Mouse (Mus musculus) CD4-positive, CD25-positive, alpha-beta regulatory T cell, adult 2 months (primary cell): Measurements from ENCODE around the gene Tmem169.

Source experiments
- DNase-seq: peaks from one replicate; pipeline ENCODE4 v3.0.0-alpha.2; 2012; ENCODE audit warnings: low read depth, low spot score

Tmem169 gene

GRCm38 (mm10) chr1:72284539-72284938 lies 370 bp downstream of the Tmem169 start:
- DNase-seq: no peak

DNA sequence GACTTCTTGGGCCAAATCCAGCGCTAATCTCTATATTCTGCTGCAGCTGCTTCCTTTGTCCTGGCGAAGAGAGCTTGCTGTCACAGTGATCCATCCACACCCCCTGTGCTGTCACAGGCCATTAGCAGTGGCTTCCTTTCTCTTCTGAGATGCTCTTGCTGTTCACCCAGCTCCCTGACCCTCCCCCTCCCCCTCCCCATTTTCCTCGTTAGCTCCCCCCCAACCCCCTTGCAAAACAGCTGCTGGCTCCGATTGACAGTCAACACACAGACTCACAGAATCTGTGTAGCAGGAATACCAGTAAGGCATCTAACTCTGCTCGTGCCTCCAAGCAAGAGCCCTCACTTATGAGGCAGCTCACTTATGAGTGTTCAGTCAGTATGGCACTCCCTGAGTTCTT lies 2.7 kb downstream of the Tmem169 start:
- DNase-seq: no peak

GRCm38 (mm10) chr1:72287893-72288292 lies 3.7 kb downstream of the Tmem169 start:
- DNase-seq: no peak

- no peak for DNase-seq
Observed at GRCm38 (mm10) chr1:72288527-72289150, 4.5 kb downstream of the Tmem169 start.

- DNase-seq: no peak
Observed at GRCm38 (mm10) chr1:72290896-72291295, 6.7 kb downstream of the Tmem169 start.

DNA sequence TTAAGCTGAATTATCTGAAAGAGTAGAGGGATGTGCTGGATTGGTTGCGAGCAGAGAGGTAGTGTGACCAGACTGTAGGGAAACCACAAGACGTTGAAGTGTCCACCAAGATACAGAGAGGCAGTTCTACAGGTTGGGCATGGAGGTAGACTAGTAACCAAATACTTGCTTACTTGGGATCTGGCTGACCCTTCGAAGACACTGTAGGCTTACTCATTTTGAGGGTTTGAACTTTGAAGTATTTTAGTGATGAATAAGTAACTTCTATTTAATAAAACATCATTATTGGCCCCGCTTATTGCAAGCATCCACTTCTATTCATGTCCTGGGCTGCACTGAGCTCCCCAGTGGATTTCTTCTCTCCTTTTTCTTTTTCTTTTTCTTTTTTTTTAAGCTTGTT lies 7.3 kb downstream of the Tmem169 start:
- DNase-seq: no peak

DNA sequence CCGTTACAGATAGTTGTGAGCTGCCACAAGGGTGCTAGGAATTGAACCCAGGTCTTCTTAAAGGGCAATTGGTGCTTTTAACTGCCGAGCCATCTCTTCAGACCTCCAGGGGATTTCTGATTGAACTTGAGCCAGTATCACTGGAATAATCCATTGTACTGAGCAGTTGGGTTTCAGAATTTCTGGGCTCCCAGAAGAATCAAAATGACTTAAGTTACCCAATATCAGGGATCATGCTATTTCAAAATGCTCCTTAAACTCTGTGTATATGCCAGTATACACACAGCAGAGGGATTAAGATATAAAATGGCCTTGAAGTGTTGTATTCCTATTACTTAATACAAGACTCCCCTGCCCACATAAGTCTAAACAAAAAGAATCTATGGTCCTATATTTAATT lies 7.8 kb downstream of the Tmem169 start:
- DNase-seq: no peak

- DNase-seq: no peak
Observed at GRCm38 (mm10) chr1:72293869-72294663, 9.9 kb downstream of the Tmem169 start.

GRCm38 (mm10) chr1:72295746-72296145 lies 11.6 kb downstream of the Tmem169 start:
- no peak for DNase-seq

GRCm38 (mm10) chr1:72301845-72302244 lies 17.7 kb downstream of the Tmem169 start:
- no peak for DNase-seq

DNA sequence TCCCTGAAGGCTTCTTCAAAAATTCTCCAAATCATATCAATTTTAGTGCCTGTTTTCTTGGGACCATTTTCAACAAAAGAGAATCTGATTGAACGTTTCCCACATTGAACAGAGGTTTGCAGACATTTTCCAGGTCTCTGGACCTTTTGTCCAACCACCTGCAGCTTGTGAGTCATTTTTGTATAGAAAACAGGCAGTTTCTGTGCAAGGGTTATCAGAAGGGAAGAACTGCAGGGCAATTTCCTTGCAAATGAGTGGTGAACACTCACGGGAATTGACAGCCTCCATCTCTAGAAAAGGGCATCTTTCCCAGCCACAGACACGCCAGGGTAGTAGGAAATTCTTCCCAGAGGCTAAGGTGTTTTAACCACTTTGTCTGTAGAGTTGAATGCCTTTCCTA lies 22.1 kb downstream of the Tmem169 start:
- DNase-seq: no peak

DNA sequence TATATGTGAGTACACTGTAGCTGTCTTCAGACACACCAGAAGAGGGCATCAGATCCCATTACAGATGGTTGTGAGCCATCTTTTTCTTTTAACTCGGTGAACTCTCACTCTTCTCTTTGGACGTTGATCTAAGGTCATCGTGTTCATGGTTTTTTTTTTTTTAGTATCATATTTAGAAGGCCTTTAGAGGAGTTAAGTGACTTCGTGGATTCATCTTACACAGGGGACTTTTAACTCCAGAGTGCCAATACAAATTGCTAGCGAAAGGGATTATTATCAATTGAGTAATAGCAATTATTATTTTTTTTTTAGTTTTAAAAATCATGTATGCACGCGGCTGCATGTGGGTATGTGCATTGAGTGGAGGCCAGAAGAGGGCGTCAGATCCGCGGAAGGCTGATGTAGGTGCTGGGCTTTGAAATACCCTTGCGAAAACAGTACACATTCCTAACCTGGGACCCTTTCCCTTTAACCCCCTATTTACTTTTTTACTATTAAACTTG lies 22.6 kb downstream of the Tmem169 start:
- peak; percentile 80 for DNase-seq

DNA sequence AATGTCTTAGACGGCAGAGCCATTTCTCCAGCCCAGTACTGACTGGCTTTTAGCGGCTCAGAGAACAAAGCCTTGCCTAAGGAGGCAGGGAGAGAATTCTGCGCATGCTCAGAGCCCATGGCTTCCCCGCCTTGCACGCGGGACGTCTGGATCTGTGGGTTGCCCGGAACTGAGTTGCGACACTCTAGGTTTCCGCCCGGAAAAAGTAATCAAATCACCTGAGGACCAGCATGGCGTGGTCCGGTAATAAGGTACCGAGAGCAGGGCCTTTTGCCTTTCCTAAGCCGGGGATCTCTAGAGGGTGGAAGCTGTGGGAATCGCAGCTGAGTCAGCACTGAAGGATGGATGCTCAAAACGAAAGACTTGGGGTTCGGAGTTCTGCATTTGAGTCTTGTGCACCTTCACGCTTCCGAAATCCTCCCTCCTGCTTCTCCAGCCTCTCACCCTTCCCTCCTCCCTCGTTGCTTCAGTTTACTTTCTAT lies 23.2 kb downstream of the Tmem169 start, which contains the start of gene Xrcc5:
Gene Xrcc5 (plus strand): TSS at position 105 of the 482 bp plus-strand sequence.
- peak; percentile 97 for DNase-seq

DNA sequence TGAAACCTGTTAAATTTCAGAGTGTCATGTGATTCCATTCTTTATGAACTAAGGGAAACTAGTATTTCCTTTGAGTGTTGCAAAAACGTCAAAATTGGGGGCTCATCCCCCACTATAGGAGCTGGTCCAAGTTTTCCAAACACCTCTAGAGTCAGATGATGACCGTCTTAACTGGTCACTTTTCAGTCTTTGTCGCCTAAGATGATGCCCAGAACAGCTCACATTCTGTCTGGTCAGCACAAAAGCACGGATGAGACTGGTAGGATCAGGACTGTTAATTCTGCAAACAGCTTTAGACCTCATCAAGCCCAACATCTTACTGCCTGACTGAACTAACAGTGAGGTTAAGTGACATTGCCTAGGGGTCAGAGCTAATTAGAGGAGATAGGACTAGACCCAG lies 24.8 kb downstream of the Tmem169 start:
- no peak for DNase-seq

- DNase-seq: no peak
Observed at GRCm38 (mm10) chr1:72309744-72310424, 25.7 kb downstream of the Tmem169 start.

- no peak for DNase-seq
Observed at GRCm38 (mm10) chr1:72312701-72313398, 28.7 kb downstream of the Tmem169 start.

- peak; percentile 63 for DNase-seq
Observed at GRCm38 (mm10) chr1:72313399-72314039, 29.4 kb downstream of the Tmem169 start.

DNA sequence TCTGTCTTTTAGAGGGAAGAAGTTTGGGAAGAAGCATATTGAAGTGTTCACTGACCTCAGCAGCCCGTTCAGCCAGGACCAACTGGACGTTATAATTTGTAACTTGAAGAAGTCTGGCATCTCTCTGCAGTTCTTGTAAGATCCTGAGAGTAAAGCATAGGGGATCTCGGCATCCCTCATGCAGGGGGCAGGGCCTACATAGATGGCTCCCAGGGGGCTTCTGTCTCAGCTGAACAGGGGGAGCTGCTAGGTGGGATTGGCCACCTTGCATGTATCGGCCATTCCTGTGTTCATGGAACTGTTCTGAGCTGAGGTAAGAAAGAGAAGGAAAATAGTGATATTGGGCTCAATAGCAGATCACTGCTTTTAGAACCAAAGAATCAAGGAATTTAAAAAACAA lies 31.3 kb downstream of the Tmem169 start:
- no peak for DNase-seq

- no peak for DNase-seq
Observed at GRCm38 (mm10) chr1:72316409-72316808, 32.2 kb downstream of the Tmem169 start.

DNA sequence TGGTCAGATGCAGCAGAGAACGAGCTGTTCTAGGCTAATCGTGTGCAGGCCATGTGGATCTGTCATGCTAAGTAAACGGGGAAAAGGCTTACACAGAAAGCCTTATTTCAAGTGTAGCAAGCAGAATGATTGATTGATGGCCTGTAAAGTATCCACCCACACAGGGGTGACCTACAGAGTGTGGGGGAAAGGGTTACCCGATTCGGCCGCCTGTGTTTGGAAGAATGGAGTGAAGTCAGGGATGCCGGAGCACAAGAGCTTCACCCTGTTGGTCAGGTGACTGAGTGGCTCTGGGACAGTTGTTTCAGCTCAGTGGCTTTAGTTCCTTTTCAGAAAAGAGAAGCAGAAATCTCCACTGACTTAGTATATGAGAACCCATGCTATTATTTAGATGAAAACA lies 32.7 kb downstream of the Tmem169 start:
- no peak for DNase-seq

DNA sequence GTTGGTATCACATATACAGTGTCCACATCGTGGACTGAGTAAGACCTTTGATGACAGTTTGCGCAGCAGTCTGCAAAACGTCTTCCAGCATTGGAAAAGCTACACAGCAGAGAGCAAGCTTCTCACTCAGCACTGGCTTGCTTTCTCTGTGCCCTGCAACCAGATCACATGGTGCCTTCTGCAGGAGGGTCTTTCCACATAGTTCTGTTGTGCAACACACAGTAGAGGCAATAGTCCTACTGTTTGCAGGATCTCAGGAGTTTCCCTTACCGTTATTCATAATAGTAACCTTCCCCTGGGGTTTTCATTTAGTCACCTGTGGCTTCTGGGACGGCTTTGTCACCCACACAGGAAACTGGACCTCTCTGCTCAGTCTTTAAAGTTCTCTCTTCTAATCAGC lies 36.6 kb downstream of the Tmem169 start:
- DNase-seq: no peak
